9 mouse cellular contexts compared by ENCODE assay signal in genomic region chr4:118273545-118273944, GRCm38 (mm10). TPM values are rescaled to one million over a fixed set of nuclear protein-coding genes. Genes with fewer than 3 reads are reported as not detected.
DNase-seq lines count a peak whose midpoint lies in the region; ATAC-seq lines count a peak whose summit lies in the region.
"Had no signal": no experiment of that assay in that cellular context is flagged by ENCODE, and none has a peak within 500 bp of the region (broad histone marks: within the 10 kb centered on the region; RNA-seq: fewer than 3 reads in every experiment).

No protein-coding gene starts in this region.

- no peak for DNase-seq in hindbrain, embryonic 10.5 days (ENCODE audit: low spot score)
- DNase-seq in intestine, embryonic 14.5 days (ENCODE audit: low spot score), result no peak
- DNase-seq in adrenal gland, adult 2 months, result no peak
- DNase-seq in spleen, postnatal 4 days (ENCODE audit: low spot score in 2 of 2), result no peak
- DNase-seq in layer of hippocampus, adult 11-12 months (ENCODE audit: low spot score), result no peak

- no peak overlapping the region for H3K9ac ChIP-seq in hindbrain, embryonic 16.5 days (ENCODE audit: low read depth, low read length)
- no peak overlapping the region for H3K9ac ChIP-seq in intestine, embryonic 14.5 days (ENCODE audit: low read length)
- no peak overlapping the region for H3K9ac ChIP-seq in limb, embryonic 15.5 days

- H3K27me3 ChIP-seq in hindbrain, embryonic 10.5 days (ENCODE audit: insufficient read depth, poor library complexity, severe bottlenecking), result no peaks in the 10 kb centered on the region
- H3K27me3 ChIP-seq in hindbrain, embryonic 16.5 days (replicated peaks; ENCODE audit: control insufficient read depth, insufficient read depth, low read length), result no peaks in the 10 kb centered on the region
- H3K27me3 ChIP-seq in intestine, embryonic 14.5 days (replicated peaks; ENCODE audit: control insufficient read depth, insufficient read depth, low read length), result no peaks in the 10 kb centered on the region
- no peaks in the 10 kb centered on the region for H3K27me3 ChIP-seq in limb, embryonic 15.5 days

- H3K27ac ChIP-seq in hindbrain, embryonic 10.5 days, result peak overlapping the region; percentile 93
- no peak overlapping the region for H3K27ac ChIP-seq in hindbrain, embryonic 16.5 days (ENCODE audit: low read depth, low read length)
- H3K27ac ChIP-seq in intestine, embryonic 14.5 days (ENCODE audit: low read depth), result peak overlapping the region; percentile 86; the same call in 1 of the 2 replicates
- peak overlapping the region; percentile 74; the same call in 1 of the 2 replicates for H3K27ac ChIP-seq in limb, embryonic 15.5 days

- H3K4me3 ChIP-seq in hindbrain, embryonic 10.5 days, result 0 out of 2 replicates have a peak overlapping the region, but pooled peaks have one; percentile 11
- H3K4me3 ChIP-seq in hindbrain, embryonic 16.5 days (ENCODE audit: low read length), result no peak overlapping the region
- no peak overlapping the region for H3K4me3 ChIP-seq in intestine, embryonic 14.5 days (ENCODE audit: low read depth, low read length)
- H3K4me3 ChIP-seq in limb, embryonic 15.5 days, result no peak overlapping the region
- H3K4me3 ChIP-seq: layer of hippocampus, adult 2 months had no signal

- H3K36me3 ChIP-seq in hindbrain, embryonic 10.5 days, result peaks cover 94% of the 10 kb centered on the region
- peaks cover 10% of the 10 kb centered on the region; the same call in 1 of the 2 replicates for H3K36me3 ChIP-seq in hindbrain, embryonic 16.5 days (ENCODE audit: control insufficient read depth, insufficient read depth, low read length)
- H3K36me3 ChIP-seq in intestine, embryonic 14.5 days (ENCODE audit: control insufficient read depth, insufficient read depth, low read length), result peaks cover 41% of the 10 kb centered on the region
- peaks cover 71% of the 10 kb centered on the region for H3K36me3 ChIP-seq in limb, embryonic 15.5 days

- H3K4me2 ChIP-seq in hindbrain, embryonic 16.5 days (ENCODE audit: low read length), result no peak overlapping the region
- H3K4me2 ChIP-seq in intestine, embryonic 14.5 days (ENCODE audit: low read length), result no peak overlapping the region
- H3K4me2 ChIP-seq in limb, embryonic 15.5 days, result no peak overlapping the region

- peaks cover 9% of the 10 kb centered on the region; the same call in 1 of the 2 replicates for H3K9me3 ChIP-seq in hindbrain, embryonic 10.5 days
- H3K9me3 ChIP-seq in hindbrain, embryonic 16.5 days (ENCODE audit: control insufficient read depth, low read length), result no peaks in the 10 kb centered on the region
- no peaks in the 10 kb centered on the region for H3K9me3 ChIP-seq in intestine, embryonic 14.5 days (ENCODE audit: control insufficient read depth, low read length)
- H3K9me3 ChIP-seq in limb, embryonic 15.5 days, result no peaks in the 10 kb centered on the region

- ATAC-seq in hindbrain, embryonic 16.5 days, result no peak
- ATAC-seq in intestine, embryonic 14.5 days (replicated peaks; ENCODE audit: low FRiP score, low TSS enrichment, low read depth), result no peak
- no peak for ATAC-seq in limb, embryonic 15.5 days (ENCODE audit: insufficient number of reproducible peaks, low FRiP score, low TSS enrichment, low read depth)
- peak; percentile 18 for ATAC-seq in megakaryocyte progenitor cell, adult 5-6 weeks (replicated peaks; ENCODE audit: poor library complexity)

- 64% methylated on average over 5 of the region's 5 CpGs for WGBS in hindbrain, embryonic 10.5 days
- WGBS in hindbrain, embryonic 16.5 days, result 59% methylated on average over 5 of the region's 5 CpGs
- 59% methylated on average over 5 of the region's 5 CpGs for WGBS in intestine, embryonic 14.5 days
- 43% methylated on average over 5 of the region's 5 CpGs for WGBS in limb, embryonic 15.5 days

- H3K4me1 ChIP-seq in hindbrain, embryonic 10.5 days (replicated peaks), result peaks cover 93% of the 10 kb centered on the region
- peaks cover 50% of the 10 kb centered on the region for H3K4me1 ChIP-seq in hindbrain, embryonic 16.5 days (ENCODE audit: control insufficient read depth, insufficient read depth, low read depth, low read length)
- peaks cover 45% of the 10 kb centered on the region for H3K4me1 ChIP-seq in intestine, embryonic 14.5 days (replicated peaks; ENCODE audit: control insufficient read depth, insufficient read depth, low read length)
- peaks cover 71% of the 10 kb centered on the region for H3K4me1 ChIP-seq in limb, embryonic 15.5 days

RNA-seq across cellular contexts. Expression of gene Ptprf, which starts 17.7 kb away (rescaled TPM):
- polyA plus RNA-seq in hindbrain, embryonic 10.5 days (2016; fragmentation: Nextera tagmentation; extraction: Ambion mirVana), result 104 and 106 TPM in 2 replicates
- polyA plus RNA-seq in hindbrain, embryonic 16.5 days (2015; fragmentation: Nextera tagmentation; extraction: Ambion mirVana), result 71.7 and 88.1 TPM in 2 replicates
- 69.1 and 73.6 TPM in 2 replicates for polyA plus RNA-seq in intestine, embryonic 14.5 days (2014; fragmentation: Nextera tagmentation; extraction: Ambion mirVana)
- polyA plus RNA-seq in limb, embryonic 15.5 days (2015; fragmentation: Nextera tagmentation; extraction: Ambion mirVana), result 66.4 and 82.7 TPM in 2 replicates
- total RNA-seq in megakaryocyte progenitor cell, adult 5-6 weeks (2015), result 0.07 TPM in 1 of 2 replicates, not detected in the other
- total RNA-seq in megakaryocyte progenitor cell, adult 5-6 weeks (2017), result 0.24 TPM in 1 of 2 replicates, not detected in the other
- total RNA-seq in adrenal gland, adult 2 months (2021), result 10 to 100 TPM; 34.9 to 87.8 TPM
- 43.2 and 43.3 TPM in 2 replicates for polyA plus RNA-seq in adrenal gland, adult 2 months (2012; rRNA removed)
